8 mouse cellular contexts compared by ENCODE assay signal in genomic region chr4:138395087-138395970, GRCm38 (mm10). TPM values are rescaled to one million over a fixed set of nuclear protein-coding genes. Genes with fewer than 3 reads are reported as not detected.
A peak's percentile ranks its signal among the peaks of the same experiment; 100 is the strongest.
DNase-seq lines count a peak whose midpoint lies in the region; ATAC-seq lines count a peak whose summit lies in the region.

No protein-coding gene starts in this region.

- H3K9ac ChIP-seq in kidney, embryonic 16.5 days (replicated peaks; ENCODE audit: low read length), result no peak overlapping the region; the same call in 1 of the 2 replicates
- peak overlapping the region; percentile 7; the same call in 1 of the 2 replicates for H3K9ac ChIP-seq in heart, embryonic 16.5 days (ENCODE audit: low read length)
- H3K9ac ChIP-seq in limb, embryonic 11.5 days (ENCODE audit: low read length), result peak overlapping the region; percentile 32; the same call in 1 of the 2 replicates

- no peak for DNase-seq in kidney, adult 9 months
- DNase-seq in limb, embryonic 11.5 days (ENCODE audit: low spot score), result peak; percentile 48
- DNase-seq in right cerebral cortex, adult 2 months (ENCODE audit: low spot score in 2 of 2), result peak; percentile 54 to 62
- DNase-seq in gastrocnemius, adult 8-10 months (ENCODE audit: low spot score in 2 of 2), result no peak
- DNase-seq in thymus, postnatal 25 days, result no peak

- H3K4me3 ChIP-seq in kidney, embryonic 16.5 days (ENCODE audit: low read length), result peak overlapping the region; percentile 33
- H3K4me3 ChIP-seq in heart, embryonic 16.5 days (ENCODE audit: low read length), result peak overlapping the region; percentile 46
- peak overlapping the region; percentile 36 for H3K4me3 ChIP-seq in limb, embryonic 11.5 days (ENCODE audit: low read depth, low read length)

- H3K27ac ChIP-seq in kidney, embryonic 16.5 days (ENCODE audit: low read length), result no peak overlapping the region
- H3K27ac ChIP-seq in heart, embryonic 16.5 days (ENCODE audit: low read length), result no peak overlapping the region
- H3K27ac ChIP-seq in limb, embryonic 11.5 days (replicated peaks; ENCODE audit: low read depth, low read length), result no peak overlapping the region

- peaks cover 66% of the 10 kb centered on the region for H3K27me3 ChIP-seq in kidney, embryonic 16.5 days (ENCODE audit: insufficient read depth, low read length)
- peaks cover 72% of the 10 kb centered on the region for H3K27me3 ChIP-seq in heart, embryonic 16.5 days (ENCODE audit: control insufficient read depth, insufficient read depth, low read length)
- H3K27me3 ChIP-seq in limb, embryonic 11.5 days (ENCODE audit: control insufficient read depth, insufficient read depth, low read length), result peaks cover 57% of the 10 kb centered on the region

- no peaks in the 10 kb centered on the region for H3K9me3 ChIP-seq in kidney, embryonic 16.5 days (ENCODE audit: low read length)
- H3K9me3 ChIP-seq in heart, embryonic 16.5 days (replicated peaks; ENCODE audit: control insufficient read depth, low read length), result no peaks in the 10 kb centered on the region
- H3K9me3 ChIP-seq in limb, embryonic 11.5 days (ENCODE audit: control insufficient read depth, low read length), result no peaks in the 10 kb centered on the region

- ATAC-seq in kidney, embryonic 16.5 days (ENCODE audit: low FRiP score, low TSS enrichment), result no peak
- 0 out of 2 replicates have a peak, but pooled peaks have one; percentile 8 for ATAC-seq in common myeloid progenitor, adult 5-6 weeks (replicated peaks; ENCODE audit: low read depth, poor library complexity, severe bottlenecking)
- ATAC-seq in heart, embryonic 16.5 days (replicated peaks; ENCODE audit: extremely low read depth, insufficient read depth, low FRiP score), result no peak; the same call in 1 of the 2 replicates
- ATAC-seq in limb, embryonic 11.5 days (ENCODE audit: insufficient number of reproducible peaks, low FRiP score, low TSS enrichment, low read depth), result 0 out of 2 replicates have a peak, but pooled peaks have one; percentile 44

- H3K36me3 ChIP-seq in kidney, embryonic 16.5 days (ENCODE audit: insufficient read depth, low read length), result no peaks in the 10 kb centered on the region
- H3K36me3 ChIP-seq in heart, embryonic 16.5 days (ENCODE audit: control insufficient read depth, insufficient read depth), result no peaks in the 10 kb centered on the region
- no peaks in the 10 kb centered on the region for H3K36me3 ChIP-seq in limb, embryonic 11.5 days (ENCODE audit: control insufficient read depth, insufficient read depth, low read length)

- WGBS in kidney, embryonic 16.5 days, result under 1% methylated on average over 98 of the region's 103 CpGs
- WGBS in heart, embryonic 16.5 days, result under 1% methylated on average over 95 of the region's 103 CpGs
- under 1% methylated on average over 86 of the region's 103 CpGs for WGBS in limb, embryonic 11.5 days

- peak overlapping the region; percentile 52 for H3K4me2 ChIP-seq in kidney, embryonic 16.5 days (replicated peaks; ENCODE audit: low read depth, low read length)
- H3K4me2 ChIP-seq in heart, embryonic 16.5 days (ENCODE audit: low read depth, low read length), result peak overlapping the region; percentile 65
- H3K4me2 ChIP-seq in limb, embryonic 11.5 days (ENCODE audit: low read depth, severe bottlenecking), result peak overlapping the region; percentile 66

- H3K4me1 ChIP-seq in kidney, embryonic 16.5 days (ENCODE audit: insufficient read depth, low read length), result peaks cover 21% of the 10 kb centered on the region
- peaks cover 14% of the 10 kb centered on the region for H3K4me1 ChIP-seq in heart, embryonic 16.5 days (ENCODE audit: control insufficient read depth, insufficient read depth, low read length)
- peaks cover 7% of the 10 kb centered on the region for H3K4me1 ChIP-seq in limb, embryonic 11.5 days (ENCODE audit: control insufficient read depth, insufficient read depth, low read length)

RNA-seq across cellular contexts. Expression of gene Fam43b, which starts 1.0 kb away (rescaled TPM):
- polyA plus RNA-seq in kidney, embryonic 16.5 days (2015; fragmentation: Nextera tagmentation; extraction: Ambion mirVana), result 0.12 TPM in 1 of 2 replicates, not detected in the other
- not detected in 2 replicates for total RNA-seq in common myeloid progenitor, adult 5-6 weeks (2017)
- 0.10 and 0.20 TPM in 2 replicates for polyA plus RNA-seq in heart, embryonic 16.5 days (2015; fragmentation: Nextera tagmentation; extraction: Ambion mirVana)
- polyA plus RNA-seq in limb, embryonic 11.5 days (2014; fragmentation: Nextera tagmentation; extraction: Ambion mirVana), result not detected in 2 replicates
- total RNA-seq in gastrocnemius, adult 8-10 months (2022), result not detected

RNA-seq across cellular contexts. Expression of gene Cda, which starts 27.5 kb away (rescaled TPM):
- 24.6 and 27.1 TPM in 2 replicates for polyA plus RNA-seq in kidney, embryonic 16.5 days (2015; fragmentation: Nextera tagmentation; extraction: Ambion mirVana)
- total RNA-seq in common myeloid progenitor, adult 5-6 weeks (2017), result not detected in 2 replicates
- polyA plus RNA-seq in heart, embryonic 16.5 days (2015; fragmentation: Nextera tagmentation; extraction: Ambion mirVana), result 7.3 and 10.3 TPM in 2 replicates
- 4.1 and 4.5 TPM in 2 replicates for polyA plus RNA-seq in limb, embryonic 11.5 days (2014; fragmentation: Nextera tagmentation; extraction: Ambion mirVana)
- under 1 TPM in 2 of 4 experiments, not detected in 2; 0.59 to 0.63 TPM for total RNA-seq in gastrocnemius, adult 8-10 months (2022)

RNA-seq across cellular contexts. Expression of gene Mul1, which starts 39.1 kb away (rescaled TPM):
- polyA plus RNA-seq in kidney, embryonic 16.5 days (2015; fragmentation: Nextera tagmentation; extraction: Ambion mirVana), result 21.5 and 22.4 TPM in 2 replicates
- total RNA-seq in common myeloid progenitor, adult 5-6 weeks (2017), result 4.7 and 7.3 TPM in 2 replicates
- 22.3 and 24.5 TPM in 2 replicates for polyA plus RNA-seq in heart, embryonic 16.5 days (2015; fragmentation: Nextera tagmentation; extraction: Ambion mirVana)
- polyA plus RNA-seq in limb, embryonic 11.5 days (2014; fragmentation: Nextera tagmentation; extraction: Ambion mirVana), result 19.6 and 21.6 TPM in 2 replicates
- total RNA-seq in gastrocnemius, adult 8-10 months (2022), result 10 to 100 TPM; 39.7 to 47.7 (median 43.2) TPM

RNA-seq across cellular contexts. Expression of gene Camk2n1, which starts 58.8 kb away (rescaled TPM):
- 6.2 and 6.4 TPM in 2 replicates for polyA plus RNA-seq in kidney, embryonic 16.5 days (2015; fragmentation: Nextera tagmentation; extraction: Ambion mirVana)
- total RNA-seq in common myeloid progenitor, adult 5-6 weeks (2017), result 0.10 TPM in 1 of 2 replicates, not detected in the other
- 0.97 and 1.3 TPM in 2 replicates for polyA plus RNA-seq in heart, embryonic 16.5 days (2015; fragmentation: Nextera tagmentation; extraction: Ambion mirVana)
- 0.99 and 1.0 TPM in 2 replicates for polyA plus RNA-seq in limb, embryonic 11.5 days (2014; fragmentation: Nextera tagmentation; extraction: Ambion mirVana)
- 1 to 10 TPM; 3.8 to 6.1 (median 5.3) TPM for total RNA-seq in gastrocnemius, adult 8-10 months (2022)

Comparison
In these comparisons a context has a peak if more than half of its experiments do, and no peak if none do; other contexts are left out.
1. ATAC-seq: peak in common myeloid progenitor, adult 5-6 weeks (single experiment) and limb, embryonic 11.5 days (single experiment); none in kidney, embryonic 16.5 days (single experiment) and heart, embryonic 16.5 days (single experiment).
2. DNase-seq: peak in limb, embryonic 11.5 days (single experiment) and right cerebral cortex, adult 2 months (2 of 2); none in kidney, adult 9 months (single experiment), gastrocnemius, adult 8-10 months (0 of 2) and thymus, postnatal 25 days (single experiment).
3. Peak in every context shown above with its lines, with median percentiles within 50 percentile points of each other: H3K4me2 ChIP-seq and H3K4me3 ChIP-seq.